Mouse (Mus musculus) G1E-ER4 (cell line): ENCODE measurements at regions not wholly inside any gene's neighbourhood (a gene's known extent, or its start where the extent isn't known, plus 50 kb on each side); places are given as distances from the start of the nearest gene placed in this dataset.
A peak's percentile ranks its signal among the peaks of the same experiment; 100 is the strongest.

ENCODE experiments used
- GATA1 ChIP-seq: IDR thresholded peaks from one replicate; pipeline ENCODE4 v1.8.0; 2012; ENCODE audit warnings: low read length, inconsistent platforms

GRCm38 (mm10) chr1:147217965-147218364 is 723.4 kb downstream of the Brinp3 start:
- peak; percentile 54 for TF ChIP-seq GATA1

GRCm38 (mm10) chr1:147219438-147219837 is 724.9 kb downstream of the Brinp3 start:
- no peak for TF ChIP-seq GATA1

- no peak for TF ChIP-seq GATA1
These were observed 728.8 kb downstream of the Brinp3 start for GRCm38 (mm10) chr1:147223232-147223925.

- TF ChIP-seq GATA1 = no peak
These were observed 743.0 kb downstream of the Brinp3 start for GRCm38 (mm10) chr1:147237565-147237964.

- TF ChIP-seq GATA1 = no peak
These were observed 744.5 kb downstream of the Brinp3 start for GRCm38 (mm10) chr1:147239108-147239507.

GRCm38 (mm10) chr1:147273324-147273723 is 778.8 kb downstream of the Brinp3 start:
- no peak for TF ChIP-seq GATA1

GRCm38 (mm10) chr1:147291119-147291518 is 796.6 kb downstream of the Brinp3 start:
- TF ChIP-seq GATA1 = no peak

- no peak for TF ChIP-seq GATA1
These were observed 814.7 kb downstream of the Brinp3 start for GRCm38 (mm10) chr1:147309246-147309645.

GRCm38 (mm10) chr1:147343276-147343953 is 848.9 kb downstream of the Brinp3 start:
- TF ChIP-seq GATA1 = no peak

GRCm38 (mm10) chr1:147344027-147344426 is 849.5 kb downstream of the Brinp3 start:
- TF ChIP-seq GATA1 = no peak
